Mouse (Mus musculus) B cell, adult 2 months (primary cell): ENCODE data around the gene Calm3.

ENCODE experiments used
- DNase-seq, 2 experiments: peaks; one replicate each; pipeline ENCODE4 v3.0.0; 2022

The Calm3 gene

GRCm38 (mm10) chr7:16914453-16915343, 9.2 kb downstream of the Calm3 start:
- DNase-seq = no peak

- peak; percentile 82 to 83 for DNase-seq
These were observed 10.0 kb downstream of the Calm3 start for GRCm38 (mm10) chr7:16913806-16914452.

- no peak for DNase-seq
These were observed 11.6 kb downstream of the Calm3 start for GRCm38 (mm10) chr7:16912360-16912759.

- DNase-seq = no peak
These were observed 12.0 kb downstream of the Calm3 start for GRCm38 (mm10) chr7:16911904-16912303.

GRCm38 (mm10) chr7:16909909-16910308, 14.0 kb downstream of the Calm3 start:
- DNase-seq = no peak

- DNase-seq = no peak
These were observed 15.1 kb downstream of the Calm3 start for GRCm38 (mm10) chr7:16908859-16909258.

GRCm38 (mm10) chr7:16908367-16908766, 15.5 kb downstream of the Calm3 start:
- DNase-seq = no peak

GRCm38 (mm10) chr7:16907842-16908241, 16.1 kb downstream of the Calm3 start:
- DNase-seq = no peak

GRCm38 (mm10) chr7:16906889-16907559, 16.9 kb downstream of the Calm3 start:
- no peak for DNase-seq

GRCm38 (mm10) chr7:16906281-16906680, 17.6 kb downstream of the Calm3 start, which contains the start of gene Ptgir:
Gene Ptgir, plus strand, starts transcription at chr7:16906490.
- DNase-seq = peak in 1 of 2 experiments; percentile 25

- DNase-seq = no peak
These were observed 18.4 kb downstream of the Calm3 start for GRCm38 (mm10) chr7:16905491-16906021.

GRCm38 (mm10) chr7:16904120-16904675, 19.7 kb downstream of the Calm3 start:
- no peak for DNase-seq

- no peak for DNase-seq
These were observed 20.4 kb downstream of the Calm3 start for GRCm38 (mm10) chr7:16903439-16903955.

GRCm38 (mm10) chr7:16900526-16900925, 23.4 kb downstream of the Calm3 start:
- DNase-seq = no peak

GRCm38 (mm10) chr7:16895511-16895910, 28.4 kb downstream of the Calm3 start:
- no peak for DNase-seq

- DNase-seq = peak; percentile 69 to 73
These were observed 28.9 kb downstream of the Calm3 start for GRCm38 (mm10) chr7:16895000-16895399.

- no peak for DNase-seq
These were observed 29.6 kb downstream of the Calm3 start for GRCm38 (mm10) chr7:16894279-16894678.

- no peak for DNase-seq
These were observed 30.3 kb downstream of the Calm3 start for GRCm38 (mm10) chr7:16893612-16894011.

- DNase-seq = no peak
These were observed 31.6 kb downstream of the Calm3 start for GRCm38 (mm10) chr7:16892352-16892730.

GRCm38 (mm10) chr7:16891641-16892351, 32.1 kb downstream of the Calm3 start, which contains the start of gene Gng8:
Gene Gng8, plus strand, starts transcription at chr7:16891786.
- peak; percentile 89 to 90 for DNase-seq

- no peak for DNase-seq
These were observed 33.0 kb downstream of the Calm3 start for GRCm38 (mm10) chr7:16890944-16891343.

- no peak for DNase-seq
These were observed 33.4 kb downstream of the Calm3 start for GRCm38 (mm10) chr7:16890536-16890935.
